Mouse (Mus musculus): ENCODE data around the gene Lrrc46.

DNA sequence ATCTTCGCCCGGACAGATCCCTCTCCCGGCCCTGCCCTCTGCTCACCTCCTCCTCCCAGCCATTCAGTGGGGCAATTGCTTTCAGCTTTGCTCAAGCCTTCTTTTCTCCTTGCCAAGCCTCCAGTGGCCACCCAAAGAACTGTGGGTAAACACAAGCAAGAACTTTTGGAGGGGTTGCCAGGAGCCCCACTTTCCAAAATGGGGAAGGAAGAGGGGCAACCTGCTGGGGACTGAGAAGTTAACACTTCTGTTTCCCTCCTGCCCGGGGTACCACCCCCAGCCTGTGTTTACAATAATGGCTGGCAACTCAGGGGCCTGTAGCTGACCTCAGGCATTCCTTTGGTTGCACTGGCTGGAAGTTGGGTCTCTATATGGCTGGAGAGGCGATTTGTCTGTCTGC, 38.0 kb downstream of the Lrrc46 start:
- TF ChIP-seq CTCF (IDR thresholded peaks at IDR 0.05; ENCODE audit: control insufficient read depth, insufficient read depth, low read length) (no peak), POLR2A (IDR thresholded peaks at IDR 0.05; ENCODE audit: borderline replicate concordance, control insufficient read depth, low read depth, low read length) (no peak)
